Mouse (Mus musculus): ENCODE measurements around the gene Col23a1. TPM values are rescaled to one million over a fixed set of nuclear protein-coding genes. Genes with fewer than 3 reads are reported as not detected.

The Col23a1 gene
- polyA plus RNA-seq, 1 experiment = 10.3 TPM

GRCm38 (mm10) chr11:51493421-51493820 is 203.7 kb downstream of the Col23a1 start:
- no peak overlapping the region for H3K4me3 ChIP-seq
- no peaks in the 10 kb centered on the region for H3K79me2 ChIP-seq (ENCODE audit: control insufficient read depth, insufficient read depth)
- no peaks in the 10 kb centered on the region for H3K36me3 ChIP-seq (ENCODE audit: control insufficient read depth, insufficient read depth)
- H3K4me2 ChIP-seq (ENCODE audit: low read depth) = no peak overlapping the region
- no peak for TF ChIP-seq USF1 (IDR thresholded peaks at IDR 0.05; ENCODE audit: low read depth)
- no peak for TF ChIP-seq TCF3 (IDR thresholded peaks at IDR 0.05; ENCODE audit: insufficient read length, low read depth)
- no peak for TF ChIP-seq E2F4 (IDR thresholded peaks at IDR 0.05; ENCODE audit: insufficient read depth)
- no peak for TF ChIP-seq MYOG (IDR thresholded peaks at IDR 0.05; ENCODE audit: control insufficient read depth in 1 of 3, insufficient read depth in 1 of 3, insufficient read length in 2 of 3, low read depth in 2 of 3)
- TF ChIP-seq REST (IDR thresholded peaks at IDR 0.05; ENCODE audit: insufficient read depth, insufficient read length) = no peak
- TF ChIP-seq MAX (IDR thresholded peaks at IDR 0.05; ENCODE audit: low read depth) = no peak
- TF ChIP-seq MYOD1 (IDR thresholded peaks at IDR 0.05; ENCODE audit: control insufficient read depth in 1 of 3, insufficient read length in 2 of 3, low read depth in 2 of 3) = no peak
- TF ChIP-seq POLR2A (IDR thresholded peaks at IDR 0.05; ENCODE audit: insufficient read length, low read depth) = no peak
- no peak for TF ChIP-seq SRF (IDR thresholded peaks at IDR 0.05; ENCODE audit: control insufficient read depth, insufficient read length, low read depth)
- TF ChIP-seq TCF12 (IDR thresholded peaks at IDR 0.05; ENCODE audit: insufficient read depth, poor library complexity, severe bottlenecking) = no peak
- TF ChIP-seq POLR2AphosphoS2 (IDR thresholded peaks at IDR 0.05; ENCODE audit: insufficient read length, low read depth) = no peak
- TF ChIP-seq CEBPB (IDR thresholded peaks at IDR 0.05; ENCODE audit: insufficient read depth, poor library complexity, severe bottlenecking) = no peak
- H3ac ChIP-seq (ENCODE audit: control insufficient read depth, insufficient read length) = no peak overlapping the region
- H3K27me3 ChIP-seq (ENCODE audit: control insufficient read depth, insufficient read depth, insufficient read length) = peaks cover 5% of the 10 kb centered on the region

- H3ac ChIP-seq (ENCODE audit: control insufficient read depth, insufficient read length) = no peak overlapping the region
- peaks cover 5% of the 10 kb centered on the region for H3K27me3 ChIP-seq (ENCODE audit: control insufficient read depth, insufficient read depth, insufficient read length)
- no peaks in the 10 kb centered on the region for H3K36me3 ChIP-seq (ENCODE audit: control insufficient read depth, insufficient read depth)
- TF ChIP-seq REST (IDR thresholded peaks at IDR 0.05; ENCODE audit: insufficient read depth, insufficient read length) = no peak
- peak; percentile 92 for TF ChIP-seq TCF12 (IDR thresholded peaks at IDR 0.05; ENCODE audit: insufficient read depth, poor library complexity, severe bottlenecking)
- TF ChIP-seq MYOG (IDR thresholded peaks at IDR 0.05; ENCODE audit: control insufficient read depth in 1 of 3, insufficient read depth in 1 of 3, insufficient read length in 2 of 3, low read depth in 2 of 3) = peak; percentile 87 to 94 (median 88)
- no peak for TF ChIP-seq CEBPB (IDR thresholded peaks at IDR 0.05; ENCODE audit: insufficient read depth, poor library complexity, severe bottlenecking)
- no peak for TF ChIP-seq POLR2AphosphoS2 (IDR thresholded peaks at IDR 0.05; ENCODE audit: insufficient read length, low read depth)
- TF ChIP-seq TCF3 (IDR thresholded peaks at IDR 0.05; ENCODE audit: insufficient read length, low read depth) = peak; percentile 88
- peak; percentile 1 to 87 (median 82) for TF ChIP-seq MYOD1 (IDR thresholded peaks at IDR 0.05; ENCODE audit: control insufficient read depth in 1 of 3, insufficient read length in 2 of 3, low read depth in 2 of 3)
- no peak overlapping the region for H3K4me3 ChIP-seq
- H3K4me2 ChIP-seq (ENCODE audit: low read depth) = no peak overlapping the region
- no peaks in the 10 kb centered on the region for H3K79me2 ChIP-seq (ENCODE audit: control insufficient read depth, insufficient read depth)
Measured at GRCm38 (mm10) chr11:51494178-51494577, 204.5 kb downstream of the Col23a1 start.

- Histone ChIP-seq H3K4me2 (ENCODE audit: low read depth) (no peak overlapping the region), H3K36me3 (ENCODE audit: control insufficient read depth, insufficient read depth) (no peaks in the 10 kb centered on the region), H3K4me3 (no peak overlapping the region), H3K27me3 (ENCODE audit: control insufficient read depth, insufficient read depth, insufficient read length) (peaks cover 4% of the 10 kb centered on the region), H3K79me2 (ENCODE audit: control insufficient read depth, insufficient read depth) (no peaks in the 10 kb centered on the region), H3ac (ENCODE audit: control insufficient read depth, insufficient read length) (no peak overlapping the region)
- TF ChIP-seq USF1 (IDR thresholded peaks at IDR 0.05; ENCODE audit: low read depth) (no peak), E2F4 (IDR thresholded peaks at IDR 0.05; ENCODE audit: insufficient read depth) (no peak), SRF (IDR thresholded peaks at IDR 0.05; ENCODE audit: control insufficient read depth, insufficient read length, low read depth) (no peak), POLR2A (IDR thresholded peaks at IDR 0.05; ENCODE audit: insufficient read length, low read depth) (no peak), MAX (IDR thresholded peaks at IDR 0.05; ENCODE audit: low read depth) (no peak), REST (IDR thresholded peaks at IDR 0.05; ENCODE audit: insufficient read depth, insufficient read length) (no peak), MYOG (IDR thresholded peaks at IDR 0.05; ENCODE audit: control insufficient read depth in 1 of 3, insufficient read depth in 1 of 3, insufficient read length in 2 of 3, low read depth in 2 of 3) (no peak)
Measured at GRCm38 (mm10) chr11:51499776-51500175, 210.1 kb downstream of the Col23a1 start.

- no peak overlapping the region for H3K4me2 ChIP-seq (ENCODE audit: low read depth)
- H3ac ChIP-seq (ENCODE audit: control insufficient read depth, insufficient read length) = no peak overlapping the region
- no peaks in the 10 kb centered on the region for H3K79me2 ChIP-seq (ENCODE audit: control insufficient read depth, insufficient read depth)
- TF ChIP-seq SRF (IDR thresholded peaks at IDR 0.05; ENCODE audit: control insufficient read depth, insufficient read length, low read depth) = no peak
- TF ChIP-seq TCF3 (IDR thresholded peaks at IDR 0.05; ENCODE audit: insufficient read length, low read depth) = no peak
- no peak for TF ChIP-seq CEBPB (IDR thresholded peaks at IDR 0.05; ENCODE audit: insufficient read depth, poor library complexity, severe bottlenecking)
- TF ChIP-seq USF1 (IDR thresholded peaks at IDR 0.05; ENCODE audit: low read depth) = no peak
- TF ChIP-seq MYOG (IDR thresholded peaks at IDR 0.05; ENCODE audit: control insufficient read depth in 1 of 3, insufficient read depth in 1 of 3, insufficient read length in 2 of 3, low read depth in 2 of 3) = no peak
- no peak for TF ChIP-seq REST (IDR thresholded peaks at IDR 0.05; ENCODE audit: insufficient read depth, insufficient read length)
- TF ChIP-seq POLR2A (IDR thresholded peaks at IDR 0.05; ENCODE audit: insufficient read length, low read depth) = no peak
- H3K27me3 ChIP-seq (ENCODE audit: control insufficient read depth, insufficient read depth, insufficient read length) = peaks cover 4% of the 10 kb centered on the region
- no peak overlapping the region for H3K4me3 ChIP-seq
- no peaks in the 10 kb centered on the region for H3K36me3 ChIP-seq (ENCODE audit: control insufficient read depth, insufficient read depth)
Measured at GRCm38 (mm10) chr11:51502431-51502851, 212.7 kb downstream of the Col23a1 start.

- no peak overlapping the region for H3K4me2 ChIP-seq (ENCODE audit: low read depth)
- no peak overlapping the region for H3K4me3 ChIP-seq
- TF ChIP-seq USF1 (IDR thresholded peaks at IDR 0.05; ENCODE audit: low read depth) = no peak
- TF ChIP-seq E2F4 (IDR thresholded peaks at IDR 0.05; ENCODE audit: insufficient read depth) = no peak
- no peak for TF ChIP-seq TCF12 (IDR thresholded peaks at IDR 0.05; ENCODE audit: insufficient read depth, poor library complexity, severe bottlenecking)
- TF ChIP-seq MAX (IDR thresholded peaks at IDR 0.05; ENCODE audit: low read depth) = no peak
- no peak for TF ChIP-seq REST (IDR thresholded peaks at IDR 0.05; ENCODE audit: insufficient read depth, insufficient read length)
- no peak for TF ChIP-seq POLR2A (IDR thresholded peaks at IDR 0.05; ENCODE audit: insufficient read length, low read depth)
- TF ChIP-seq POLR2AphosphoS2 (IDR thresholded peaks at IDR 0.05; ENCODE audit: insufficient read length, low read depth) = no peak
- no peak for TF ChIP-seq TCF3 (IDR thresholded peaks at IDR 0.05; ENCODE audit: insufficient read length, low read depth)
- TF ChIP-seq MYOD1 (IDR thresholded peaks at IDR 0.05; ENCODE audit: control insufficient read depth in 1 of 3, insufficient read length in 2 of 3, low read depth in 2 of 3) = no peak
- no peak for TF ChIP-seq SRF (IDR thresholded peaks at IDR 0.05; ENCODE audit: control insufficient read depth, insufficient read length, low read depth)
- no peak for TF ChIP-seq MYOG (IDR thresholded peaks at IDR 0.05; ENCODE audit: control insufficient read depth in 1 of 3, insufficient read depth in 1 of 3, insufficient read length in 2 of 3, low read depth in 2 of 3)
- no peak for TF ChIP-seq CEBPB (IDR thresholded peaks at IDR 0.05; ENCODE audit: insufficient read depth, poor library complexity, severe bottlenecking)
- peaks cover 4% of the 10 kb centered on the region for H3K27me3 ChIP-seq (ENCODE audit: control insufficient read depth, insufficient read depth, insufficient read length)
- no peaks in the 10 kb centered on the region for H3K79me2 ChIP-seq (ENCODE audit: control insufficient read depth, insufficient read depth)
- H3K36me3 ChIP-seq (ENCODE audit: control insufficient read depth, insufficient read depth) = no peaks in the 10 kb centered on the region
- no peak overlapping the region for H3ac ChIP-seq (ENCODE audit: control insufficient read depth, insufficient read length)
Measured at GRCm38 (mm10) chr11:51504946-51505345, 215.2 kb downstream of the Col23a1 start.

Measured in myocyte (in vitro differentiated cells).